Comparison of ENCODE assay signal across 8 mouse cellular contexts in genomic region chr1:86064271-86064991, GRCm38 (mm10). TPM values are rescaled to one million over a fixed set of nuclear protein-coding genes. Genes with fewer than 3 reads are reported as not detected.
DNase-seq lines count a peak whose midpoint lies in the region; ATAC-seq lines count a peak whose summit lies in the region.

Psmd1 (plus strand) TSS chr1:86064387.

- peak within 1 kb of the TSS; percentile 93 for H3K9ac ChIP-seq in hindbrain, embryonic 14.5 days

- H3K4me2 ChIP-seq in hindbrain, embryonic 14.5 days (replicated peaks) = peak within 1 kb of the TSS; percentile 80

- H3K27ac ChIP-seq in hindbrain, embryonic 14.5 days = peak within 1 kb of the TSS; percentile 83

- peak; percentile 97 for DNase-seq in R1 (ENCODE audit: low read depth, low spot score)
- DNase-seq in cerebellum, postnatal 25 days = peak; percentile 92
- DNase-seq in frontal cortex, postnatal 25 days (ENCODE audit: low spot score in 2 of 2) = peak; percentile 82 to 83
- peak; percentile 97 for DNase-seq in hindbrain, embryonic 14.5 days (ENCODE audit: low spot score)
- peak; percentile 86 to 89 for DNase-seq in layer of hippocampus, postnatal 36 days
- peak; percentile 94 for DNase-seq in lung, postnatal 36 days
- peak; percentile 97 for DNase-seq in retina, postnatal 1 day
- DNase-seq in urinary bladder, adult 18-20 months (ENCODE audit: low spot score in 2 of 2) = peak; percentile 77 to 91

- under 1% methylated on average over 45 of the region's 47 CpGs for WGBS in hindbrain, embryonic 14.5 days

- peaks cover 16% of the 10 kb centered on the region for H3K4me1 ChIP-seq in hindbrain, embryonic 14.5 days (replicated peaks; ENCODE audit: control insufficient read depth, insufficient read depth, low read length)

- no peaks in the 10 kb centered on the region for H3K36me3 ChIP-seq in hindbrain, embryonic 14.5 days (replicated peaks; ENCODE audit: control insufficient read depth, insufficient read depth)

- peak within 1 kb of the TSS; percentile 88 for H3K4me3 ChIP-seq in hindbrain, embryonic 14.5 days (replicated peaks; ENCODE audit: low read length)

- no peaks in the 10 kb centered on the region for H3K27me3 ChIP-seq in hindbrain, embryonic 14.5 days (ENCODE audit: control insufficient read depth, insufficient read depth, low read length)

- ATAC-seq in hindbrain, embryonic 14.5 days (ENCODE audit: low FRiP score) = peak; percentile 95

- no peaks in the 10 kb centered on the region for H3K9me3 ChIP-seq in hindbrain, embryonic 14.5 days (ENCODE audit: control insufficient read depth, low read length)

RNA-seq across cellular contexts. Expression of gene Psmd1, which starts in this region (rescaled TPM):
- 194 and 211 TPM in 2 replicates for polyA plus RNA-seq in hindbrain, embryonic 14.5 days (2014; fragmentation: Nextera tagmentation; extraction: Ambion mirVana)
- total RNA-seq in layer of hippocampus, postnatal 36 days (2021) = 100 to 1,000 TPM; 104 to 108 TPM

Comparison
In these comparisons a context has a peak if more than half of its experiments do, and no peak if none do; other contexts are left out.
1. Peak in every context shown above with its lines: DNase-seq, ATAC-seq, H3K4me3 ChIP-seq and H3K27ac ChIP-seq.